Mouse (Mus musculus) hindbrain, embryonic 12.5 days (tissue): ENCODE measurements at regions not wholly inside any gene's neighbourhood (a gene's known extent, or its start where the extent isn't known, plus 50 kb on each side); places are given as distances from the start of the nearest gene placed in this dataset.
"Not testable (repeated sequence)": the region's sequence is repeated elsewhere in the genome, so short reads cannot be mapped to it uniquely, and the experiment has no call there.

Experiments used
- ATAC-seq: fragments of 200-750 bp; cut with Nextera tagmentation; 2 replicates; pipeline ENCODE4 v1.8.0; 2017; ENCODE audit warnings: moderate TSS enrichment; ENCODE audit not compliant: low FRiP score
- H3K27ac ChIP-seq: fragments of 300-500 bp; sonication (generic); 2 replicates; pipeline ENCODE4 v1.5.1; 2016; ENCODE audit warnings: mild to moderate bottlenecking
- H3K27me3 ChIP-seq: fragments of 300-500 bp; sonication (generic); 2 replicates; pipeline ENCODE4 v1.6.1; 2016; ENCODE audit warnings: mild to moderate bottlenecking
- H3K36me3 ChIP-seq: fragments of 300-500 bp; sonication (generic); 2 replicates; pipeline ENCODE4 v1.6.1; 2016; ENCODE audit warnings: mild to moderate bottlenecking
- H3K4me1 ChIP-seq: fragments of 300-500 bp; sonication (generic); 2 replicates; pipeline ENCODE4 v1.6.1; 2016
- H3K4me2 ChIP-seq: fragments of 300-500 bp; sonication (generic); replicated peaks from 2 replicates; pipeline ENCODE4 v1.6.1; 2016; ENCODE audit warnings: mild to moderate bottlenecking
- H3K4me3 ChIP-seq: fragments of 300-500 bp; sonication (generic); 2 replicates; pipeline ENCODE4 v1.5.1; 2016; ENCODE audit warnings: mild to moderate bottlenecking
- H3K9ac ChIP-seq: fragments of 300-500 bp; sonication (generic); 2 replicates; pipeline ENCODE4 v1.6.1; 2016; ENCODE audit warnings: mild to moderate bottlenecking, moderate library complexity
- H3K9me3 ChIP-seq: fragments of 300-500 bp; sonication (generic); replicated peaks from 2 replicates; pipeline ENCODE4 v1.6.1; 2016; ENCODE audit warnings: mild to moderate bottlenecking
- WGBS: fragments of 180-500 bp; shearing (Covaris S2); methylation state at CpG from one replicate; pipeline ENCODE4 v1.1.7; 2016; 5-methylcytosine and 5-hydroxymethylcytosine counted together

DNA sequence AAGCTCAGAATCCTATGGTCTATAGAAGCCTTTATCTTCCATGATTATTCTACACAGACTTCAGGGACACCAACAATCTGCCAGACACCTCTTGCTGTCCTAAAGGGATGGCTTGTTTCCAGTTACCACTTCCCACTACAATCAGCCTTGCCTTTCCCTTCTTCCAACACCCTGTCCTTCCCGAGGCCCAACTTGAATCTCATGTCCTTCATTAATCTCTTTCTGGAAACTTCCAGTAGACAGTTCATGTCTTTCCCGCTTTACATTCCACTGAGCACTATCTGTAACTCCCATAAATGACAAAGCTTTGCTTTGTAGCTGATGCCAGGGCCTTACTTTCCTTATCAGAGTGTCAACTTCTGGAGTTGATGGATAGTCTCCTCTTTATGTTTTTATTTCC lies 138.5 kb downstream of the Rdh14 start:
- Histone ChIP-seq H3K36me3 (no peaks in the 10 kb centered on the region), H3K27ac (no peak overlapping the region), H3K27me3 (no peaks in the 10 kb centered on the region), H3K9ac (no peak overlapping the region), H3K4me2 (no peak overlapping the region), H3K9me3 (no peaks in the 10 kb centered on the region), H3K4me3 (no peak overlapping the region), H3K4me1 (no peaks in the 10 kb centered on the region)
- 80% methylated on average over 2 of the region's 2 CpGs for whole genome bisulfite sequencing
- ATAC-seq: no peak

DNA sequence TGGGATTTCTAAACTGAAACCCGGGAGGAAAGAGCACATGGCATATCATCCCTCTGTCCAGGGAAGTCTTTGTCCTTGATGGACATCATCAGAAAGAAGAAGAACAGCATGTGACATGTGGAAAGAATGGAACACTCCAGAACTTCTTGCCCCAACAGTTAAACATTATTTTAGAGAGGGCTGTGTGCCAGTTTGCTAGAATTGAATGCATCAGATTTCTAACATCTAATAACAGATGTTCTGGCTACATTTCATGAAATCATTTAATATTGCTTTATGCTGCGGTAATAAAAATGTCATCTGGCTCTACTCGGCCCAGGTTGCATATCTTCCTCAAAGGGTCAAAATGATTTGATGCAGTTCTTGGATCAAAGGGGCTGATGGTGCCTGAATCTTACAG lies 140.4 kb downstream of the Rdh14 start:
- Histone ChIP-seq H3K27ac (no peak overlapping the region), H3K4me1 (no peaks in the 10 kb centered on the region), H3K4me2 (no peak overlapping the region), H3K9me3 (no peaks in the 10 kb centered on the region), H3K9ac (no peak overlapping the region), H3K36me3 (no peaks in the 10 kb centered on the region), H3K27me3 (no peaks in the 10 kb centered on the region), H3K4me3 (no peak overlapping the region)
- ATAC-seq: no peak
- 91% methylated on average over 3 of the region's 3 CpGs for WGBS

DNA sequence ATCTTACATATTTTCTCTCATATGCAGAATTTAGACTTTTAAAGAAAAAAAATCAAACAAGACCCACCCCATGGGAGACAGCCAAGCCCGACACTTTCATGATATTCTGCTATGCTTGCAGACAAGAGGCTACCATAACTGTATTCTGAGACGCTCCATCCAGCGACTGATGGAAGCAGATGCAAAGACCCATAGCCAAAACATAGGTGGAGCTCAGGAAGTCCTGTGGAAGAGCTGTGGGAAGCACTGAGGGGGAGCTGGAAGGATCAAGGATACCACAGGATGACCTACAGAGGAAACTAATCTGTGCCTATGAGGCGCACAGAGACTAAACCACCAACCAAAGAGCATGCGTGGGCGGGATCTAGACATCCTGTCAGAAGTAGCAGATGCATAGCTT lies 143.4 kb downstream of the Rdh14 start:
- no peak overlapping the region for H3K27ac ChIP-seq
- no peak for ATAC-seq
- WGBS: 89% methylated on average over 6 of the region's 6 CpGs
- no peak overlapping the region for H3K4me3 ChIP-seq
- H3K9ac ChIP-seq: no peak overlapping the region
- no peaks in the 10 kb centered on the region for H3K36me3 ChIP-seq
- H3K27me3 ChIP-seq: no peaks in the 10 kb centered on the region
- H3K9me3 ChIP-seq: no peaks in the 10 kb centered on the region
- no peak overlapping the region for H3K4me2 ChIP-seq
- no peaks in the 10 kb centered on the region for H3K4me1 ChIP-seq

DNA sequence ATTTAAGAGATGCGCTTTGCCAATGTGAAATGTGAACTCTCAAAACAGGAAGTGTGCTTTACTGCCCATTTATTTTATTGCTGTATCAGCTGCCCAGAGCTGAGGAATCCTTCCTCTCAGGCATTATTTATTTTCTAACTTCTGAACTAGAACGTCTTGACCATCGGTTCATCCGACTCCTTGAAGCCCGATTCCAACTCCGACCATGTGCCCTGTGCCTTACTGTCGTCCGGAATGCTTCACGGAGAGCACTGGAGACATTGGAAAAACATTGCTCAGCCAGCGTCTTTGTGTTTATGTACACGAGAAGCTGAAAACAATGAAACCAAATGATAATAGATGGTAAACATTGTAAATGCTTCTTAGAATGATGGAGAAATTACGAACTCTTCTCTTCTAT lies 145.7 kb downstream of the Rdh14 start:
- Histone ChIP-seq H3K36me3 (no peaks in the 10 kb centered on the region), H3K4me1 (no peaks in the 10 kb centered on the region), H3K4me3 (no peak overlapping the region), H3K27me3 (no peaks in the 10 kb centered on the region), H3K9me3 (no peaks in the 10 kb centered on the region), H3K4me2 (no peak overlapping the region), H3K9ac (no peak overlapping the region), H3K27ac (no peak overlapping the region)
- ATAC-seq: no peak
- 81% methylated on average over 12 of the region's 12 CpGs for WGBS

DNA sequence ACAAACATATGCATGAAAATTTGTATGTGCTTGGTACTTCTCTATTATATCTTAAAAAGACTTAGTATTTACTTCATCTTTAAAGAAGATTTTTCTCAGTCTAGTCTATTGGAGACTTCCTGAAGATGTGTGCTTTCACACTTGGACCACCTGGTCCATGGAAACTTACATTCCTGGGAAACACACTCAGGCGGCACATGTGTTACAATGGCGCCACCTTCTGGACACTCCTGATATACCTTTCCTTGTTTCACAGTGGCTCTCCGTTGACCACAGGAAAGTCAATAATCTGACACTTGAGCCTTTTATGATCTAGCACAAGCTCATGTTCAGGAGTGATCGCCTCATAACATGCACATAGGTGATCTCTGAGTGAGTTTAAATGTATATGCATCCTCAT lies 146.5 kb downstream of the Rdh14 start:
- no peak overlapping the region for H3K4me3 ChIP-seq
- H3K36me3 ChIP-seq: no peaks in the 10 kb centered on the region
- no peak overlapping the region for H3K4me2 ChIP-seq
- H3K9me3 ChIP-seq: no peaks in the 10 kb centered on the region
- peak; percentile 72; the same call in 1 of the 2 replicates for ATAC-seq
- WGBS: 2% methylated on average over 4 of the region's 4 CpGs
- no peak overlapping the region for H3K9ac ChIP-seq
- H3K4me1 ChIP-seq: no peaks in the 10 kb centered on the region
- no peaks in the 10 kb centered on the region for H3K27me3 ChIP-seq
- H3K27ac ChIP-seq: no peak overlapping the region

DNA sequence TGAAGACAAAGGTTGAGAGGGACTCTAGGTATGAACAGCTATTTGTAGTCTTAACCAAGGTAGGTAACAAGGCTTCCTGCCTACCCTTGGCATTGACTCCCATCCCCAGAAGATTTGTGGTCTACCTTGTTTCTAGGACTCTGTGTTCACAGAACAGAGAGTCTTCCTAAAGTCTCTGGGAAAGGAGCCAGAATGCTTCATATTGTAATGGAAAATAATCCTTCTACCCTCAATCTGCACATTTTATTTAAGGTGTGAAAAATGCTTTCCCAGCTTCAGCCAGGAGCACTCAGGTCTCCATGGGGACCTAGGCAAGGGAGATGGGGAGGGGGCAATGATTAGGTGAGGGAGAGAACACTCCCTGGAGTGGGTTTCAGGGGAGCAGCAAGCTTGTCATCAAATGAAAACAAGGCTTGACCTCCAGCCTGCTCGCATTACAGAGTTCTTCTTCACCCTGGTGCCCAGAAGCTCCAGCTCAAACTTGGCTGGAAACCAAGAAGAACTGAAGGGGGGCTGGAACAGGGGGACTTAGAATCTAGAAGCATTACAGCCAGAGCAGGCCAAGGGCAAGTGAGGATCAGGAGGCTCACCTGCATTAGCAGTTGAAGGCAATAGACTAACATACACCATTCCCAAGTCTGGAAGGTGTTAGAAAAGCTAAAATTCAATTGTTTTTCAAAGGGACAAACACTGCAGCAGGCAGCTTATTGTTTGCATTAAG lies 159.1 kb downstream of the Rdh14 start:
- H3K36me3 ChIP-seq: no peaks in the 10 kb centered on the region
- no peak overlapping the region for H3K4me2 ChIP-seq
- no peak overlapping the region for H3K9ac ChIP-seq
- no peaks in the 10 kb centered on the region for H3K4me1 ChIP-seq
- no peaks in the 10 kb centered on the region for H3K27me3 ChIP-seq
- no peak overlapping the region for H3K27ac ChIP-seq
- ATAC-seq: no peak
- WGBS: 54% methylated on average over 1 of the region's 1 CpGs
- no peaks in the 10 kb centered on the region for H3K9me3 ChIP-seq
- H3K4me3 ChIP-seq: no peak overlapping the region

DNA sequence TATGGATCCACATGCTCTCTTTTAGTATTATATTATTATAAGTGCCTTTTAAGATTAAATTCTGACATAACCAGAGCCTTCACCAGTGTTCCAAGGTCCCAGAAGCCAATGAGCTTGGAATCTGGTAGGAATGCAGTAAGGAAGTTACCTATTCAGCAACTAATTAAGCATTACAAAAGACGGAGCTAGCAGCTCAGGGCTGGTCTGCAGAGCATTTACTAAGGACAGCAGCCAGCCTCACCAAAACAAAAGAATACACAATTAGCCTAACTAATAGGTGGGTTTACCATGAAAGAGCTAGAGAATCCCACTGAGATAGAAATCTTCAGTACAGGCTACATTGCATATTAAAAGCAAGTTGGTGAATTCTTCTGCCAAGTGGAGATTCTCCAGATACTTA lies 164.1 kb downstream of the Rdh14 start:
- H3K9me3 ChIP-seq, H3K9ac ChIP-seq, ATAC-seq, H3K4me1 ChIP-seq, H3K27me3 ChIP-seq, H3K4me2 ChIP-seq, H3K27ac ChIP-seq, H3K4me3 ChIP-seq, H3K36me3 ChIP-seq: not testable (repeated sequence)
- 90% methylated on average over 1 of the region's 1 CpGs for WGBS

DNA sequence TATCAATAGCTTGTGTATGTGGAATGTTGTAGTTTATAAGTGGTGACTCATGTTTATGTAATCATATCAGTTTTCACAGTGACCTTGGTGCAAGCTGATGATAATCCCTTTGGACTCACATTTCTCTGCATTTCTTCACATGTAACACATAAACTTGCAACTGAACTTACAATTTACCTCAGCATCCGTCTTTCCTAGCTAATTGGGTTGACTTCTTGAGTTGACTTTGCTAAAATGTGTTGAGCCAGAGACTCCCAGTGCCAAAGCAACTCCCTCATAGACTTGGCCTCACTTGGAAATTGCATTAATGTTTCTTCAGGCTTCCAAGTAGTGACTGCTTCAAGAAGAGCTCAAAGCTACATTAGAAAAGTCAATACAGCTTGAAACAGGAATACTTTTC lies 172.4 kb downstream of the Rdh14 start:
- no peaks in the 10 kb centered on the region for H3K27me3 ChIP-seq
- ATAC-seq: no peak
- no peak overlapping the region for H3K4me3 ChIP-seq
- H3K9me3 ChIP-seq: no peaks in the 10 kb centered on the region
- no peak overlapping the region for H3K9ac ChIP-seq
- no peaks in the 10 kb centered on the region for H3K4me1 ChIP-seq
- H3K4me2 ChIP-seq: no peak overlapping the region
- H3K27ac ChIP-seq: no peak overlapping the region
- H3K36me3 ChIP-seq: no peaks in the 10 kb centered on the region
- 61% methylated on average over 1 of the region's 1 CpGs for WGBS

DNA sequence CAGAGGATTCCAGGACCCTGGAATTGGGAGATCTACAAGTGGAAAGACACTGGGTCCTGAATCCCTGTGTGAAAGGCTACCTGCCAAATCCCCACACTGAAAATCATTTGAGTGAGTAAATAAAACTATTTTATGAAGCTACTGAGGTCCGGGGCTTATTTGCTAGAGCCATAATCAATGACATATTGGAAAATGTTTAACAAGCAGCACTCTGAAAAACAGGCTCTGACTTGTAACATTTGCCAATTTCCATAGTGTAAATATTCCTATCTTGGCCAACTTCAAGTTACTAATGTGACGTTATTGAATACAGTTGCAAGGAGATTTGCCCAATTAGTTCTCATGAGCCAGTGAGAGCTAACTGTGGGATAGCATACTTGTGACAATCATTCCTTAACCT lies 177.3 kb downstream of the Rdh14 start:
- Histone ChIP-seq H3K4me1 (no peaks in the 10 kb centered on the region), H3K27ac (no peak overlapping the region), H3K9me3 (no peaks in the 10 kb centered on the region), H3K36me3 (no peaks in the 10 kb centered on the region), H3K4me3 (no peak overlapping the region), H3K9ac (no peak overlapping the region), H3K4me2 (no peak overlapping the region), H3K27me3 (no peaks in the 10 kb centered on the region)
- 89% methylated on average over 2 of the region's 2 CpGs for WGBS
- ATAC-seq: no peak

DNA sequence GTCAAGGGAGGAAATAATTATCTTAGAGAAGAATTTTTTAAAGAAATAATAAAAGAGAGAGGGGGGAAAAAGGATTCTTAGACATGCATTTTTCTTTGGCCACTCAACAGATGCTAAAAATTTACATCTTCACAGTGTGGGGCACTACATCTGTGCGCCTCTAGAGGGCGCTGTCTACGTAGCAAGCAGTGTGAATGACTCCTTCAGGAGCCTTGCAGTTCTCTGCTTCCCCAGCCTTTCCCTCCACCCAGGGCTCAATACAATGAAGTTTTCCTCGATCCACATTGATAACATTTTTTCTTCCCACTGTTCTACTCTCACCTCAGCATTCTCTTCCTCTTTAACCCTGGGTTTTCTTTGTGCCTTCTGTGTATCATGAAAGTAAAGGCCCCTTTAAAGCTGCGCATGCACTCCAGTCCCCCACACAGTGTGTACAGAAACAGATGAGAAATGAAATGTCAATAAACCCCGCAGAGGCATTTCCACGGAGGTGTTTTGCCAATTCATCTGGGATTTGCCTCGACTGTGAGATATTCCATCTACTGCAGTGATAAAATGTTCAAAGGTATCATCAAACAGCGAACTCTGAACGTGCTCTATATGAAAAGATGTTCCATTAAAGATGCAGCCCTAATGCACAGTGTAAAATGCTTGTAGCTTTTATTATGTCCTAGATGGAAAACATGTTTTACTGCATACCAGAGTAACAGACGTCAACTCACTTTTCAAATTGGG lies 181.2 kb downstream of the Rdh14 start:
- WGBS: 53% methylated on average over 11 of the region's 11 CpGs
- no peak overlapping the region for H3K27ac ChIP-seq
- no peaks in the 10 kb centered on the region for H3K36me3 ChIP-seq
- H3K4me2 ChIP-seq: no peak overlapping the region
- H3K9ac ChIP-seq: no peak overlapping the region
- ATAC-seq: no peak
- H3K4me3 ChIP-seq: no peak overlapping the region
- H3K27me3 ChIP-seq: no peaks in the 10 kb centered on the region
- H3K4me1 ChIP-seq: no peaks in the 10 kb centered on the region
- no peaks in the 10 kb centered on the region for H3K9me3 ChIP-seq

DNA sequence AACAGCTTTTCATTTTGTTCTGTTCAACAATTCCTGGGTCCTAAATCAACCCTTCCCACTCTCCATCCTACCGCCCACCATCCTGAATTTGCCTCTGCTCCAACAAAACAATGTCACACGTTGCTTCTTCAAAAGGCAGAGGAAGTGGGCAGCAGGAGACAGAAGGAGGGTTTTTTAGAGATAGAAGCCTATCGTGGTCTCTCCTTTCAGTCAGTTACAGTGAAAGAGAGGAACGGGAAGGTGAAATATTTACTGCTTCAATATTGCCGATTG lies 181.7 kb downstream of the Rdh14 start:
- Histone ChIP-seq H3K36me3 (no peaks in the 10 kb centered on the region), H3K27me3 (no peaks in the 10 kb centered on the region), H3K9me3 (no peaks in the 10 kb centered on the region), H3K4me2 (no peak overlapping the region), H3K9ac (no peak overlapping the region), H3K4me3 (no peak overlapping the region), H3K4me1 (no peaks in the 10 kb centered on the region), H3K27ac (no peak overlapping the region)
- WGBS: 52% methylated on average over 5 of the region's 5 CpGs
- no peak for ATAC-seq

DNA sequence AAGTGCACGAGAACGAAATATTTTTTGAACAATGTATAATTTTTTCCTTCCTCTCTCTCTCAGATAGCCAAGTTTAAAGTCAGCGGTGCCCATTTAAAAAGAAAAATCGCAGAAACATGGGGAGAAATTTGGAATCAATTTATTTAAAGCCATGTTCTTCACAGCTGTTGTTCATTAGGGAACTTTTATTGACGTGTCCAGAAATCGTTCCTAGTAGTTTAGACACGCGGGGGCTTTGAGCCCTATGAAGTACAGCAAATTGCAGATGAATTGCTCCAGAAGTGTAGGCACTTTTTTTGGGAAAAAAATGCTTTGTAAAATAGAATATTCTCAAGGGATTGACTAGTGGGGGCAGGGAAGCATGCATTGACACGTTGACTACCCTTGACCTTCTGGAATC lies 182.8 kb downstream of the Rdh14 start:
- ATAC-seq: no peak
- Histone ChIP-seq H3K27me3 (no peaks in the 10 kb centered on the region), H3K9me3 (no peaks in the 10 kb centered on the region), H3K9ac (no peak overlapping the region), H3K4me1 (no peaks in the 10 kb centered on the region), H3K4me3 (no peak overlapping the region), H3K4me2 (no peak overlapping the region), H3K27ac (no peak overlapping the region), H3K36me3 (no peaks in the 10 kb centered on the region)
- WGBS: 68% methylated on average over 9 of the region's 9 CpGs

DNA sequence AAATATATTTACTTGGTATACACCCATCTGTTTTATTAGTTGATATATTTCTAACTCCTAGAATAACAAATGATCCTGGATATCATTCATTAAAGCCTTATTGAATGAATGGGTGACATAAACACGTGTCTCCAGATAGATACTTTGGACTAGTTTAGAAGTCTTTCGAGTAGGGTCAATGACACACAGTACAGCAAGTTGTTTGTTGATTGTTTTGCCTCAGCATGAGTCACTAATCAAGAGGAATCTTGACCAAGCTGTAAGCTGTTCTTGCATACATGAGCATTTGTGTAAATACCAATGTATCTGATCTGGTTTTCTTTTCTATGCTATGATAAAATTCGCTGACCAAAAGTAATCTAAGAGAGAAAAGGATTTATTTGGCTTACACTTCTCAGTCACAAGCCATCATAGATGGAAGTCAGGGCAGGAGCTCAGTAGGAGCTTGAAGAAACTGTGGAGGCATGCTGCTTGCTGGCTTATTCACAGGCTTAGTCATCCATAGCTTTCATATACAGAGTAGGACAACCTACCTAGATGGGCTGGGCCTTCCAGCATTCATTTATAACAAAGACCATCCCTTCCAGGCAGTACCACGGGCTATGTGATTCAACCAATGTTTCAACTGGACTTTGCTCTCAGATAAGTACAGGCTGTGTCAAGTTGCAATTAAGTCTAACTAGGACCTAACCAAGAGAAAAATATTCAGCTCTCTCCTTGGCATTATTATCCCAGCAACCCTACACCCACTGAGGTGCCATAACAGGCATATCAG lies 192.5 kb downstream of the Rdh14 start:
- 81% methylated on average over 4 of the region's 4 CpGs for WGBS
- H3K4me2 ChIP-seq: no peak overlapping the region

More for the DNA sequence above, 192.5 kb downstream of the Rdh14 start:
- no peaks in the 10 kb centered on the region for H3K9me3 ChIP-seq
- H3K27ac ChIP-seq: no peak overlapping the region
- no peaks in the 10 kb centered on the region for H3K4me1 ChIP-seq
- no peaks in the 10 kb centered on the region for H3K36me3 ChIP-seq
- no peaks in the 10 kb centered on the region for H3K27me3 ChIP-seq
- no peak overlapping the region for H3K4me3 ChIP-seq
- H3K9ac ChIP-seq: no peak overlapping the region
- no peak for ATAC-seq
